Mouse (Mus musculus): Measurements from ENCODE around the gene Qrsl1.
"Not testable (repeated sequence)": the region's sequence is repeated elsewhere in the genome, so short reads cannot be mapped to it uniquely, and the experiment has no call there.

Qrsl1 gene

DNA sequence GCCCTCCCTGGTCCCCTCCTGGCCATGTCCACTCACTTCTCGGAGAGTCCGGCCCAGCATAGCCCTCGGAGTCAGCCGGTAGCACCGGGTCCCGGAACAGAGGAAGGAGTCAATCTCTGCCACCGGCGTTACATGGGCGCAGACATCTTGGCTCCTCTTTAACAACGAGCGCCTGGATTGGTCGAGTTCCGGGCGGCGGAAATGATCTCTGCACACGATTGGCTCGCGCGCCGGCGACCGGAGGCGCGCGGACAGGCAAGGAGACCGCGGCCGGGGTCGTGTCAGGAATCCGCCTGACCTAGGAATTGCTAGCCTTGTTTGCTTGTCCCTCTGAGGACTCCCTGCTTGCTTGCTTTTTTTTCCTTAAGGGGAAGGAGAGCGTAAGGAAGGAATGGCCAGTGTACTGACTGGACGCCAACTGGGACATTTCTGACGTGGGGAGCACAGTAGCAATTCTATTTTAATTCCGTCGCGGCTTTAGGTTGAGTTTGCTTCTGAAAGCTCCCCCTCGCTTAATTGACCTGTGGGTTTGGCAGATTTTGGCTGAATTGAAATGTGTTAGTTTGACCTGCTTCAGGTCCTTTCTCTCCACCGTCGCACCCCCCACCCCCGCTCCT is at the start of gene Qrsl1, which contains the start of gene Rtn4ip1:
Qrsl1 (minus strand) TSS at position 168 of the 617 bp plus-strand sequence.
Rtn4ip1 (plus strand) TSS at position 230 of the 617 bp plus-strand sequence.
- peak; percentile 81 for DNase-seq (ENCODE audit: extremely low read depth, low read depth)

DNA sequence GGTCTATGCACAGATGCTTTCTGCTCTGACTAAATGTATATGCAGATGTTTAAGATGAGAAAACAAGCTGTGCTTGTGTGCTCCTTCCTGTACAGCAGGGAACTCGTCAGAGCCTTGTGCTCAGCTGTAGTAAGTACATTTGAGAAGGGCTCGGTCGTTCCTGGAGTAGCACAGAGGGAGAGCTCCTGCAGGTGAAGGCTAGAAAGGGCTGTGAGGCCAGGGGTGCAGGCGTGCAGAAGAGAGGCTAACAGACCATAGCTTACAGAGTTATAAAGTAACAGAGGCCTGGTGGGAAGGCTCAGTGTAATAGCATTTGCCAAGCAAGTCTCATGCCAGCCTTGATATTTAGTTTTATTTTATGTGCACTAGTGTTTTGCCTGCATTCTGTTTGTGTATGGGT is 43.9 kb upstream of the Qrsl1 start:
- DNase-seq (ENCODE audit: extremely low read depth, low read depth), result no peak

DNA sequence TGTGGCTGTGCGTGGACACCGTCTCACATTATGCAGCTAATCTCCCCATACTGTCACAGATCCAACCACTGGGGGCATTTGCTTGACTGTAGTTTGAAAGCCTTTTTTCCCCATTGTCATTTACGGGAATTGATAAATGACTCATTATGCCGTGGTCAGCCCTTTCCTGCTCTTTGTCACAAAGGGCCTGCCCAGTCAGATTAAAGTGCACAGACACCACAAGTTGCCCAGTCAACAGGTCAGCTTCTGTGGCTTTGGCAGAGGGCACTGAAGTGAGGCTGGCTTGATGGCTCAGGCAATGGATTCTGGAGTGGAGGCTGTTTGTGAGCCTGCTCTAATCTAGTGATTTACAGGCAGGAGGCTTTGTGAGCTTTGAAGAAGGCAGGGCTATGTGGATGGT is 42.2 kb upstream of the Qrsl1 start:
- DNase-seq (ENCODE audit: extremely low read depth, low read depth), result no peak

DNA sequence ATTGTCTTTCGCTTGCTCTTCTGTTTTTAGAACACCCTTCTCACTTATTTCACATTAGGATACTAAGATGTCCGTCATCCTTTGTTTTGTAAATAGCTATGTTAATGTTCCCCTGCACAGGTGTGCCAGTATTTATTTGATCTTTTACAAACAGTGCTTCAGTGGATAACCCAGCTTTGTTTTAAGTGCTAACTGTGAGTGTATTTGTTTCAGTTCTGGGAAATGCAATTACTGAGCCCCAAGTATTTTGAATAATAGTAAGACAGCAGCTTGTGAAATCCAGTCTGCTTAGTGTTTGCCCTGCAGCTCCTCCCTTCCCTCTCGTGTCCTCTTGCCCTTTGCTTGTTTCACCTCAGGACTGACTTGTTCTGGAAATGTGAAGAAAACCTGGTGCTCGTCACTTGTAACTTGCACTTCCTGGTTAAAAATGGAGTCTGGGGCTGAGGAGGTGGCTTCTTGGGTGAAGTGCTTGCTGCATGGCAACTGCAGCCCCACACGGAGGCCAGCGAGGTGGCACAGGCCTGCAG is 37.7 kb upstream of the Qrsl1 start:
- DNase-seq (ENCODE audit: extremely low read depth, low read depth), result no peak

DNA sequence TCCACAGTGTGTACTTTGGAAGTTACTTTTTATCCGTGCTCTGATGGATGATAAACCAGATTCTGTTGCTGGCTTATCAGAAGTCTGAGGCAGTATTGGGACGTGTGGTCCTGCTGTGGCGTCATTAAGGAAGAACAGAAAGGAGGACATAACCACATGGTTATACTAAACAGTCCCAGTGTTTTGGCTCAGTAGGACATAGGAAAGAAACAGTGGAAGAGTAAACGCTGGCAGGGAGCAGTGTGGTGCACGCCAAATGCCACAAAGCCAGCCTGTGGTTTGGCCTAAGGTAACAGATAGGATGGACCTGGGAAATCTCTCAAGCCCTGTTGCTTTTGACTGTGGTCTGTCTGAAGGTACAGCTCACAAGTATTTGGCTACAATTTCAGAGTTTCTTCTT is 27.1 kb upstream of the Qrsl1 start:
- DNase-seq (ENCODE audit: extremely low read depth, low read depth), result no peak

DNA sequence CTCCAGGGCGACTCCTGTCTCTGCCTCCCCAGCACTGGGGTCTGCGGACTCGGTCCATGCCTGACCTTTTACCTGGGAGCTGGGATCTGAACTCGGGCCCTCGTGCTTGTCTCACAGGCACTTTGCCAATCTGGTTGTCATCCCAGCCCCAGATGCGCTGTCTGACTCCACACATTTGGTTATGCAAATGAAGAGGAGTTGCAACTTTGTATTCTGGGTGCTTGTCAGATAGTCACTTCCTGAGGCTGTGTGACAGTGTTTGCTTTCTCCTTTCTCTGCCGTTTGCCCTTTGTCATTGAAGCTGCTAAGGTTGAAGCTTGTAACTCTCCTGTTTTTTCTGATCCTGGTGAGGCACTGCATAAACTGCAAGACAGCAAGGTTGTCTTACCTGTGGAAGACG is 26.2 kb upstream of the Qrsl1 start:
- DNase-seq (ENCODE audit: extremely low read depth, low read depth), result no peak

DNA sequence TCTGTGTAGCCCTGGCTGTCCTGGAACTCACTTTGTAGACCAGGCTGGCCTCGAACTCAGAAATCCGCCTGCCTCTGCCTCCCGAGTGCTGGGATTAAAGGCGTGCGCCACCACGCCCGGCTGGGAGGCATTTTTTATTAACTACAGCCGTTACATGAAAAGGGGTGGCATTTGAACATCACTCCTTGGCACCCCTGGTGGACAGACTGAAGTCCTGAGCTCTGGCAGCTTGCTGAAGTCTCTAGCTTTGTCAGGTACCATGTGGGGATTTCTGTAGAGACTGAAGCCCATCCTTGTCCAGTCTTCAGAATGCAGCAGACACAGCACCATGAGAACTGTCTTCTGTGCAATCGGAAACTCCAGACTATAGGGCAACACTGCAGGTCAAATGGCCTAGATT is 24.2 kb upstream of the Qrsl1 start:
- DNase-seq (ENCODE audit: extremely low read depth, low read depth), result not testable (repeated sequence)

DNA sequence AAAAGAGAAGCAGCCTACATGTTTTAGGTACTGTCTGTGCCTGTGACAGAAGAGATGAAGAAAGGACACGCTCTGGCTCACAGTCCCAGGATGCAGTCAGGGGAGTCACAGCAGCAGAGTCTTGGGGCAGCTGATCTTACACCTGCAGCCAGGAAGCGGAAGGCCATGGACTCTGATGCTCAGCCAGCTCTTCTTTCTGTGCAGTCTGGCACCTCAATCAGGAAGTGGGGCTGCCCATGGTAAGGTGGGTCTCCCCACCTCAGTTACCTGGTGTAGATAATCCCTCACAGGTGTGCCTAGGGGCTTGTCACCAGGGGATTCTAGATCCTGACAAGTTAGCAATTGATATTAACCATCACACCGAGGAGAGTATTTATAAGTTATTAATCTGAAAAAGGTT is 21.6 kb upstream of the Qrsl1 start:
- no peak for DNase-seq (ENCODE audit: extremely low read depth, low read depth)

DNA sequence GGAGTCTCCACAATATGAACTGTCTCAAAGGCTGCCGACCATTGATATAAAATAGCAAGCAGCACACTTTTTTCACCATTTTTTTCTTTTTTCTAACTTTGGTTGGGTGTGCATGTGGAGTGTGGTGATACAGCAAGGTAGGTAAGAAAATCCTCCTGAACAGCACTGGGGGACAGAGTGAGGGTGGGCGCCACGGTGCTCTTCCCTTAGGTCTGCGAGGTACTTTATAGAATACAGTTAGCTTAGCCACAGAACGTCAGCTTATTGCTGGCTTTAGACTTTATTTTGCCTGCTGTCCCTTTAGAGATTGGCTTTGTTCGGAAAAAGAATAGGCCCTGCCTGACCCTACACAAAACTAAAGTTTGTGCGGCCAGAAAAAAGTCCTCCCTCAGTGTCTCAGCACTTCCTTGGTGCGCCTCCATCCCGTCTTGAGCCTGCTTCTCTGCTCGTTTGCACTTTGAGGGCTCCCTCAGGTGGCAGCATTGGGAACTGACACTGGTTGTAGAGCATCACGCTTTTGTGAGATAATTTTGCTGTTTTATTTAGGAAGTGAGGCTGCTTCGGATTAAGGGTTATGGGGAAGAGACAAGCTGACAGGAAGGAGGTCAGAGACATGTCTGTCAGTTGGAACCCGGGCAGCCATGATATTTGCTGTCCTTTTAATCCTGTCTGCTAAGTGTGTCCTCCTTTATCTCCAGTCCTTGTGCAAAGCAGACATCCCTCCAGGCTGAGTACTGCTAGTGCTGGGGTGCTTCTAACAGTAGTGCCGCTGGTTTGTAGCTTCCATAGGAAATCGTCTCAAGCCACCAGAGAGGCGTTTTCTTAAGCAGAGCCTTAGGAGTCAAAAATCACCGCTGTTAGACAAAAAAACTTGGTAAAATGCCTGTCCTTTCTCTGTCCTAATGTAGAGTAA is 17.4 kb upstream of the Qrsl1 start:
- DNase-seq (ENCODE audit: extremely low read depth, low read depth), result peak; percentile 77

DNA sequence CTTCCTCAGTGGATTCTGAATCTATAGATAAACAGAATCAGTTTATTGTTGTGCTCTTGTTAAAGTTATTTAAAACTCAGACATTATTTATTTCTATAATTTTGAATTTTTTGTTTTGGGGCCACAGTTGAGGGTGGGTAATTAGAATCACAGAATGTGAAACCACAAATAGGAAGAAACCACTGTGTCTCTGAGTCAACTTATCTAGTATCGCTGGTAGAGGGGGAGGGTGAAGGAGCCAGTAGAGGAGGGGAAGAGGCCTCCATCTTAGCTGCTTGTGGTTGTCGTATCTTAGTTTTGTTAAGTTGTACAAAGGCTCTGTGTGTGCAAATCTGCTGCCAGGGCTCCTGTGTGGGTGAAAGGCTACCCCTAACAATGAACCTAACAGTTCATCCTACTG is 15.2 kb upstream of the Qrsl1 start:
- no peak for DNase-seq (ENCODE audit: extremely low read depth, low read depth)

DNA sequence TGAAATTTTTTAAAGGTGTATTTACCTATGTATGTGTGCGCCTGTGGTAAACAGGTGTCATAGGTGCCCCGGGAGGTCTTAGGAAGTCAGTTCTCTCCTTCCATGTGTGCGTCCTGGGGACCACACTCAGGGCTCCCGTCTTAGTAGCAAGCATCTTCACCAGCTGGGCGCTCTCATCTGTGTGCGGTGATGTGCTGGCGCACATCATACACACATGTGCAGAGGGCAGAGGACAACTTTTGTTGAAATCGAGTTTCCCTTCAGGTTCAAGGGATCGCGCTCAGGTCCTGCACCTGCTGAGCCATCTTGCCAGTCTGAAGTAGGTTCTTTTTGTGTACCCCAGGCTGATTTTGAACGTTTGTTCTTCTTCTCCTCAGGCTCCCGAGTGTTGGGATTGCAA is 14.6 kb upstream of the Qrsl1 start:
- DNase-seq (ENCODE audit: extremely low read depth, low read depth), result no peak

DNA sequence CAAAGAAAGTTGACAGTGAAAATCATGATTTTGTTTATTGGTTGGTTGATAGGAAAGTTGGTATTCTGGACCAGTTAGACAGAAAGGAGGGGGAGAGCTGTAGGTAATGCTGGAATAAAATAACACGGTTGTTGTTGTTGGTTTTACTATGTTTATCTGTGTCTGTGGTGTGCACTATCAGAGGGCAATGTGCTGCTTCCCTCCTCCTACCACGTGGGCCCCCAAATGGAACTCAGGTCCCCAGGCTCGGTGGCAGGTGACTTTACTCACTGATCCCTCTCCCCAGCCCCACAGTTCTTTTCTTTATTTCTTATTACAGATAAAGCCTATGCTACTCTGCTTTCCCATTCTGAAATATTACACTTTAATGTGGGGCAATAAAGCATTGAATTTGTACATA is 10.7 kb upstream of the Qrsl1 start:
- no peak for DNase-seq (ENCODE audit: extremely low read depth, low read depth)

DNA sequence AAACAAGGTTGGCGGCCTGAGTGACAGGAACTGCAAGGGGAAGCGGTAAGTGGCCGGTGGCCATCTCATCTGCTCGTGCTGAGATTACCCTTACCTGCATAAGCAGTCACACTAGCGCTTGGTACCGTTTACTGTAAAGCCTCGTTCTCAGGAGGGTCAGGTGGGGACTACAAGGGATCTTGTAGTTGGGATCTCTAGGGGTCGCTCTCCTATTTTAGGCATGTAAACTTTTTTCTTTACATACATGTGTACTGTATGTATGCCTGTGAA is 9.3 kb upstream of the Qrsl1 start:
- DNase-seq (ENCODE audit: extremely low read depth, low read depth), result no peak

DNA sequence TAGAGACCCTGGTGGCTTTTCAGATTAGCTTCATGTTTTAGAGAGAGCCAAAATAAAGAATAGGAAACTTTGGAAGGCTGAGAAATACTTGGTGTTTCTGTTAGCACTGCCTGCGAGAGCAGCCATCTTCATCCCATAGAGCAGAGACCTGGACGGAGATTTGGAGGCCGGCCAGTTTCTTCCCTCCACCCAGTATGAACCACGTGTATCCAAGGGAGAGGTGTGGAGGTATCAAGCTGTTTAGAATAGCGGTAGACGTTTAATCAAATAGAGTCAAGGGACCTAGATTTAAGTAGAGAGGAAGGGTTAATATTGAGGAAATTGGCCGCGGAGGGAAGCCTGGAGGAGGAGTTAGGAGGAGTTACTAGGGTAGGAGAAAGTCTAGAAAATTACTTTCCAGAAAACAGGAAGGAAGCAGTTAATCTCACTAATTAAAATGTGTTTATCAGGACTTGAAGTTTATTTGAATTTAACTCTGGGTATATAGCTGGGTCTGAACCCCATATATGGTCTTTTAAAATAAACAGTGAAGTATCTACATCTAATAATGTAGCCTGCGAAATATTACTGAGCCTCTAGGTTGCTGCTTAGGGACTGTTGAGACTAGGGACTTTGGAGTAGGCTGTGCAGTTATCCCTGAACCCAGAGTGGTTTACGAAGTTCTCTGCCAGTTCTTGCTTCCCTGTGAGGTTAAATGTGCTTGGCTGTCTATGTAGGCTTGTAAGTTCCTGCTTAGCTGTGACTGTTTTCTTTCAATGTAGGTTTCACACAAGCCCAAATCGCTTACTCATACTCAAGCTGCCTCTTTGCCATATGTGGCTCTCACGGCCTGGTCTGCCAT is 8.7 kb upstream of the Qrsl1 start:
- DNase-seq (ENCODE audit: extremely low read depth, low read depth), result peak; percentile 85

DNA sequence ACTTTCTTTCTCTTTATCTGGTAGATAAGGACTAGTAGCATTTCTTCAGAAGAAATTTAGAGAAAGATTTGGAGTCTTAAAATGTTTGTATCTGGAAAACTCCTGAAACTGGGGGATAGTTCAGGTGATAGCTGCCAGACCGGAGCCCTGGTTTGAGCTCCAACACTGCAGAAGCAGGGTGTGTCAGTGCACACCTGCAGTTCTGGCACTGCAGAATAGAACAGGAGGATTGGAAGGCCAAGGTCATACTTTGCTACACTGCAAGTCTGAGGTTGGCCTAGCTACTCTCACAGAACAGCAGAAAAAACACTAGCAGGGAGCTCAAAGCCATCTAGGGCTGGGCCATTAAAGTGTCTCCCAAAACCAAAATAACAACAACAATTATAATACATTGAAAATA is 3.0 kb upstream of the Qrsl1 start:
- no peak for DNase-seq (ENCODE audit: extremely low read depth, low read depth)

DNA sequence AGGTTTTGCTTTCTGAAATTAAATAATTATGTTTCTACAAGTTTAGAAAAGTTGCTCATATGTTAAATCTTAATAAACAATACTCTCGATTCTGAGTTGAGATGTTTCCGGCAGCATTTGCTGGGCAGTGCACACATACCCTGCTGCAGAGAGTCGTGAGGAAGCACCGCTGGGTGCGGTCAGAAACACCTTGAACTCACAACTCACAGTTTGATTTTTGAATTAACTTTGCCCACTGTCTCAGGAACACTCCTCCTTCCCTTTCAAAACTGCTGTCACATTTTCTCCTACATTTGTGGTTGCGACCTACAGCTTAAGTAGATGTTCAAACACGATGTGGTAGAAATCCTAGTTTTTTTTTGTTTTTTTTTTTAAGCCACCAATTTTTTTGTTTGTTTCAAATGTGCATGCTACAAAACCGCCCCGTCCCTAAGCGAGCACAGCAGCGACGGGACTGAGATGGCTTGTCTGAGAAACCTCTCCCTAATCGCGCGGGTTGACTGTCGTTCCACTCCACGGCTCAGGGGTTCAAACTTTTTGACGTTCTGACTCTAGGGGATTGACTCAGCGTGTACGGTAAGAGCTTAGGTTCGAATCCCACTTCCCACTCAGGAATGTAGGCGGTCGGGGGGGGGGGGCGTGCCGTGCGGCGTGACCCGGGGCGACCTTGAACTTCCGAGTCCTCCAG is 518 bp downstream of the Qrsl1 start:
- DNase-seq (ENCODE audit: extremely low read depth, low read depth), result peak; percentile 27

DNA sequence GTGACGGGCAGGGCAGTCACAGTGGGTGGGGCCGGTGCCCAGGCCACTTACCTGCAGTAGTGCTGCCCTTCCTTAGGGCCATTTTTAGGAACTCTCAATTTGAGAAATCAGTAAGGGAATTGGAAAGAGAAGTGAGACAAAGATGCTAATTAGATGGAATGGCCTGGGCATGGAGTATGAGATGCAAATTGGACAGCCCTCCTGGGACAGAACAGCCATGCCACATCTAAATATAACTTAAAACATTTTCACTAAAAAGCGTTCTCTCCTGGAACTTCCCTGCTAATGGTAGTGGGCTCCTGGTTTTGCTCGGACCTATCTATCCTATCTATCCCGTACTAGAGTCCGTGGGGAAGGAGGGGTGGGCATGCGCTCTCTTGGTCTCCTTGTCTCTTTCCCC is 3.3 kb downstream of the Qrsl1 start:
- DNase-seq (ENCODE audit: extremely low read depth, low read depth), result no peak

DNA sequence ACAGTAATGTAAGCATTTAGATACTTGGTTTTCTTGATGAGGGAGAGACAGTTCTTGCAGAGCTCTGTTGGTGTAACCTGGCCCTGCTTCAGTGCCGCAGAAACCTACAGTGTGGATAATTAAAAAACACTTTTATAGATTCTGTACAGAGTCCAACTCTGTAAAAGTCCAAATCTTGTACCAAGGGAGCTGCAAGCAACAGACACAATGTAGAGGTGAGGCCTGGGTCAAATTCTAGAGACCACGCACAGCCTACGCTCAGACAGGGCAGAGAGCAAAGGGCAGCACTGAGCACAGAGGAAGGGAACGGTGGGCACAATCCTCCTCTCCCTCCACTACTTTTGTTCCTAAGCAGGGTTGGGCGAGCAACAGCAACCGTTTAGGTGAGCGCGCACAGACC is 5.5 kb downstream of the Qrsl1 start:
- DNase-seq (ENCODE audit: extremely low read depth, low read depth), result no peak

DNA sequence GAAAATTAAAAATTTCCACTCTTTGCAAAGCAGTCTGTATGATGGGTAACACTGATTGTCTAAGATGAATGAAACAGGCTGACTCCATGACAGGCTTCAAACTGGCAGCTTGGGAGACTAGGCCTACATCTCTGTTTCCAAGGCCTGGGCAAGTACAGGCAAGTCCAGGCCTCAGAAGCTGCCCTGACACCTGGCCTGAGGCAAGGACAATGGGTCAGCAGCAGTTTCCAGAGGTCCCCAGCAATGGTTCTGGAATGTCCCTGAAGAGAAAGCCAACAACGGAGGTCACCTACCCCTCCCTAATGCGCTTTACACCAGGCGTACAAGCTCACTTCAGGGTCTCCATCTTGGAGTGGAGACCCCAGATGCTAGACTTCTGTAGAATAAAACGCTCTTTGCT is 8.6 kb downstream of the Qrsl1 start:
- no peak for DNase-seq (ENCODE audit: extremely low read depth, low read depth)

DNA sequence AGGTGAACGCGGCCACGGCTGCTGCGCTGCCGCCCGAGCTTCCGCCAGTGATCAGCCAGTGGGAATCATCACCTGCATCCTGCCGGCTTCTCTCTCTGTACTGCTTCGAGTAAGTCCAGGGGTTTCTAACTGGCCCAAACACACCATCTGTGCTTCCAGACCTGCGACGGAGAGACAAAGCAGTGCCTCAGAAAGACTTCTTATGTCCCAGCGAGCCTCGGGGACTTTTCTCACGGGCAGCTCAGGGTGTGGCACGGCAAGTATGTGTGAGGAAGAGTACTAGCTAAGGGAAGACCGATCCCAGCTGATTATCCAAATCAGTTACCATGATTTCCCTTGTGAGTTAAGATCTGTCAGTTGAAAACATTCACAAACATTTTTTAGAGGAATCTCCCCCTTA is 12.6 kb downstream of the Qrsl1 start:
- no peak for DNase-seq (ENCODE audit: extremely low read depth, low read depth)

DNA sequence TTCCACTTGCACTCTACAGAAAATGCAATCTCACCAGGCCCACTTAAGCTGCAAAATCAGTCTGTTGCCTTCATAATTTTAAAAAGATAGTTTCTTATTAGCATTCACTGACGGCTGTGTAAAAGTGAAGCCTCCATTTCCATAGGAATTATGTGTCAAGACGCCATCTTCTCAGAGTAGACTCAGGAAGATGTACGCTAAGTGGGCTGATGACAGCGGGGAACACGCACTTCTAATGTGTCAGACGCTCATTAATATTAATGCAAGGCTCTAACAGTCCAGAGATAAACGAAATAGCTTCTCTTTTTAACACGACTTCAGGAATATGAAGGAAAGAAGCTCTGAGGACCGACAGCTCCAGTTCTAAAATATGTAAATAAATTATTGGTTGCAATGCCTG is 13.9 kb downstream of the Qrsl1 start:
- no peak for DNase-seq (ENCODE audit: extremely low read depth, low read depth)
